Mouse (Mus musculus) lung, postnatal 36 days (tissue): ENCODE measurements around the gene Rps29.
A peak's percentile ranks its signal among the peaks of the same experiment; 100 is the strongest.

Source experiments
- DNase-seq: peaks from one replicate; pipeline ENCODE4 v3.0.0; 2022; ENCODE audit warnings: mixed read lengths

The Rps29 gene

DNA sequence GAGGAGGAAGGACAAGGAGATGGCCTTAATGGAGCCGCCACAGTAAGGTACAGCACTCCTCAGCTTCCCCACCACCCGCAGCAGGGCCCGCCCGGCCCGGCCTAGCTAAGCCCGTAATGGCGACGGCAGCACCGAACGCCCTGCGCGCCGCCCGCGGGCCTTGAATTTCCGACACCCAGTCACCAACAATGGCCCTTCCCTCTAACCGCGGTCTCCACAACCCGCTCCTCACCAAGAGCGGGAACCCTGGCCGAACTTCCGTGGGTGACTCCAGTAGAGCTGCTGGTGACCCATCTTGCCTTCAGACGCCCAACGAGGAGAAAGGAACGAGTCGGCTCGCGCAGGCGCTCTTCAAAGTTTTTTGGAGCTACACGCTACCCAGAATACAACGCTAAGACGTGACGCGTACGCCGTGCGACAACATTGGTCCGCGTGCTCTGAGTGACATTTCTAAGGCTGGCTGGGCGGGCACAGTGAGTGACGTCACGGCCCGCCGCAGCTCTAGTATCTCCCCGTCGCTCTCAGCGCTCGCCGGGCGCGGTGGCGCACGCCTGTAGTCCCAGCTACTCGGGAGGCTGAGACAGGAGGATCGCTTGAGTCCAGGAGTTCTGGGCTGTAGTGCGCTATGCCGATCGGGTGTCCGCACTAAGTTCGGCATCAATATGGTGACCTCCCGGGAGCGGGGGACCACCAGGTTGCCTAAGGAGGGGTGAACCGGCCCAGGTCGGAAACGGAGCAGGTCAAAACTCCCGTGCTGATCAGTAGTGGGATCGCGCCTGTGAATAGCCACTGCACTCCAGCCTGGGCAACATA, at the start of gene Rps29:
Gene Rps29, minus strand, starts transcription at position 422 of the 813 bp plus-strand sequence.
- DNase-seq = peak; percentile 99

- DNase-seq = no peak
These were observed 49.5 kb upstream of the Rps29 start for GRCm38 (mm10) chr12:69208520-69208919.

- DNase-seq = no peak
These were observed 48.9 kb upstream of the Rps29 start for GRCm38 (mm10) chr12:69207926-69208325.

GRCm38 (mm10) chr12:69207396-69207795, 48.4 kb upstream of the Rps29 start:
- DNase-seq = no peak

GRCm38 (mm10) chr12:69204052-69204833, 45.3 kb upstream of the Rps29 start, which contains the start of gene Gm49384:
Gene Gm49384, minus strand, starts transcription at chr12:69204267.
- no peak for DNase-seq

- DNase-seq = no peak
These were observed 40.0 kb upstream of the Rps29 start for GRCm38 (mm10) chr12:69198985-69199384.

GRCm38 (mm10) chr12:69198164-69198535, 39.2 kb upstream of the Rps29 start, which contains the start of gene Dnaaf2:
Gene Dnaaf2, minus strand, starts transcription at chr12:69198429.
- DNase-seq = peak; percentile 81

DNA sequence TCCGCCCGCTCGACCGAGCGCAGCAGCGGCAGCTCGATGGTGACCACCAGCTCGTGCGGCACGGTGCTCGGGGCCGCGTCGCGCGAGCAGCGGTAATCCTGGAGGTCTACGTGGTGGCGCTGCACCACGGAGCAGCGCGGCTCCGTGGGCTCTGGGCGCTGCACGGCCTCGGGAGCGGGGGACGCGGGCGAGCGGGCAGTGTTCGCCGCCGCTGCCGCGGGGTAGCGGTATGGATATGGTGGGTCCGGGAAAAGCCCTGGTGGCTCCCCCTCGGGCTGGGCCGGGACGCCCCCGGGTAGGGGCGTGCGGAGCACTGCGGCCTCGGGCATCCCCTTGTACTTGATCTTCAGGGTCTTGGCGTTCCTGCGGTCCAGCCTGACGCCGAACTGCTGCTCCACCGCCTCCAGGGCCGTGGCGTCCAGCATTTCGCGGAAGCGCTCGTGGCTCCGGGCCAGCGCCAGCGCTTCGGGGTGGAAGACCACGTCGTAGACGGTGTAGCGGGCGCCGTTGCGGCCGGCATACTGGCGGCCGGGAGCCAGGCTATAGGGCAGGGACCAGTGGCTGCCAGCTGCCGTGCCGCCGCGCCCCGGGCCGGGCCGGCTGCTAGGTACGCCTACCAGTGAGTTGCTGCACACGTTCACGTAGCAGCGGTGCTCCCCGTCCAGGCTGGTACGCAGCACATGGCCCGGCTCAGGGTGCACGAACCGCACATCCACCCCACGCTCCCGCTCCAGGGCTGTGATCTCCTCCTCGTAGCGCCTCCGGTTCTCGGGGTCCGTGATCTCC, 38.6 kb upstream of the Rps29 start:
- peak; percentile 43 for DNase-seq

GRCm38 (mm10) chr12:69196444-69197377, 37.7 kb upstream of the Rps29 start, which contains the start of gene Gm49383:
Gene Gm49383, minus strand, starts transcription at chr12:69197104.
- peak; percentile 64 for DNase-seq

DNA sequence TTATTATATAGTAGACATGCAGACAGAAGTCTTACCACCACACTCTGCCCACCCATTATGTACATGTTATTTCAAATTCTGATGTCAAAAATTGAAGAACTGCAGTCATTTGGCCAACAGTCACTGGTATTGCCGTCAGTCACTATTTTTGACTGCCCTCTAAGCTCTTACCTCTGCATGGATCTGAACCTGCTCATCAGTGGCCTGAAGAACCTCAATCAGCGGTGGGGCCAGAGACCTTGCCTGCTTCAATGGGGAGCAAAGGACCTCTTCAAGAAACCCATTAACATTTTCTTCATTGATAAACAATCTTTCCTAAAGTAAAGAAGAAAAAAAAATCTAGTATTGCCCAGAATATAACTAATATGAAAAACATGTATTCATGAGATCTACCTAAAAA, 33.7 kb upstream of the Rps29 start:
- no peak for DNase-seq

GRCm38 (mm10) chr12:69191396-69191795, 32.4 kb upstream of the Rps29 start:
- DNase-seq = no peak

DNA sequence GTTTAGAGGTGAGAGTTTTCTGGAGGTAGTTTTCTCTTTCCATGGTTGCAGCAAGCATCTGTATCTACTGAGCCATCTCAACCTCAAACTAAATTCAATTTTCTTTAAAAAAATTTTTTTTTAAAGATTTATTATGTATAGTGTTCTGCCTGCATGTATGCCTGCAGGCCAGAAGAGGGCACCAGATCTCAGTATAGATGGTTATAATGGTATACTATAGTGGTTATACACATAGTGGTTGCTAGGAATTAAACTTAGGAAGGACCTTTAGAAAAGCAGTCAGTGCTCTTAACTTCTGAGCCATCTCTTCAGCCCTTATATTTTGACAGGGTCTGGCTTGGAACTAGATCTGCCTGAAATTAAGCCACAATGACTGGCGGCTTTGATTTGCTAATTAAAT, 31.5 kb upstream of the Rps29 start:
- no peak for DNase-seq

DNA sequence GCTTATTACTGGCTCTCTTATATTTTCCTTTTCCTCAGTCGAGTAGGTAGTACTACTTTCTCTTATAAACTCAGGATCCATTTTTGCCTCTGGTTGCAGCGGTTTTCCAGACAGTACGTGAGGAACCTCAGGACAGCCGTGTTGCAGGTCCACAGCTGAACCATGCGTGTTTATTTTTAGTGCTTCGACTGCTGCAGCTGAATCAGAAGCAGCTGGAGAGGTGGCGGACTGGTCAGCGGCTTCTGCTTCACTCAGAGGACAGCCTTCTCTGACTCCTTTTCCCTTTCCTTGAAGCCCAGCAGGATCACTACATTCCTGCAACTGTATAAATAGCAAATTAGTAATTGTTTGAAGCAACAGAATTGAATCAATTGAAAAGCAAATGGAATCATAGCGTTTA, 31.1 kb upstream of the Rps29 start:
- DNase-seq = no peak

- no peak for DNase-seq
These were observed 28.0 kb upstream of the Rps29 start for GRCm38 (mm10) chr12:69186811-69187471.

DNA sequence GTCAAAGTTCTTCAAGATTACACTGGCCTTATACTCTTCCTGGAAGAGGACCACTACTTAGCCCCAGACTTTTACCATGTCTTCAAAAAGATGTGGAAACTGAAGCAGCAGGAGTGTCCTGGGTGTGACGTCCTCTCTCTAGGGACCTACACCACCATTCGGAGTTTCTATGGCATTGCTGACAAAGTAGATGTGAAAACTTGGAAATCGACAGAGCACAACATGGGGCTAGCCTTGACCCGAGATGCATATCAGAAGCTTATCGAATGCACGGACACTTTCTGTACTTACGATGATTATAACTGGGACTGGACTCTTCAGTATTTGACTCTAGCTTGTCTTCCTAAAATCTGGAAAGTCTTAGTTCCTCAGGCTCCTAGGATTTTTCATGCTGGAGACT, 26.4 kb upstream of the Rps29 start:
- DNase-seq = no peak

GRCm38 (mm10) chr12:69184342-69185295, 25.6 kb upstream of the Rps29 start:
- peak; percentile 66 for DNase-seq

- peak; percentile 99 for DNase-seq
These were observed 24.8 kb upstream of the Rps29 start, which contains the start of the genes Rpl36al and Mgat2 for GRCm38 (mm10) chr12:69183583-69184308. Gene Rpl36al, minus strand, starts transcription at chr12:69184083. Gene Mgat2, plus strand, starts transcription at chr12:69184157.

GRCm38 (mm10) chr12:69181800-69182199, 22.8 kb upstream of the Rps29 start:
- DNase-seq = no peak

- no peak for DNase-seq
These were observed 20.4 kb upstream of the Rps29 start for GRCm38 (mm10) chr12:69179371-69179770.
